Mouse (Mus musculus) E14TG2a.4 (cell line): ENCODE data around the gene Rgs10.

Experiments
- H3K27me3 ChIP-seq: 2 replicates; pipeline ENCODE4 v1.6.1; 2014; ENCODE audit warnings: low read length, control low read depth; ENCODE audit not compliant: insufficient read depth
- H3K36me3 ChIP-seq: 2 replicates; pipeline ENCODE4 v1.6.1; 2014; ENCODE audit warnings: low read length, control low read depth; ENCODE audit not compliant: insufficient read depth
- H3K4me1 ChIP-seq: replicated peaks from 2 replicates; pipeline ENCODE4 v1.6.1; 2014; ENCODE audit warnings: low read depth, low read length, control low read depth
- H3K4me3 ChIP-seq: replicated peaks from 2 replicates; pipeline ENCODE4 v1.5.1; 2014; ENCODE audit warnings: mild to moderate bottlenecking, low read length
- H3K9me3 ChIP-seq: 2 replicates; pipeline ENCODE4 v1.6.1; 2014; ENCODE audit warnings: low read length, control low read depth
- CTCF ChIP-seq: conservative IDR thresholded peaks from 2 replicates; pipeline ENCODE4 v1.5.1; 2014; ENCODE audit warnings: low read length
- NANOG ChIP-seq: IDR thresholded peaks from 2 replicates; pipeline ENCODE4 v1.6.1; 2014; ENCODE audit warnings: borderline replicate concordance, low read length, mixed read lengths
- POU5F1 ChIP-seq: IDR thresholded peaks from 2 replicates; pipeline ENCODE4 v1.6.1; 2014; ENCODE audit warnings: low read length, borderline replicate concordance

Rgs10 gene

GRCm38 (mm10) chr7:128440584-128440983 is 22.0 kb upstream of the Rgs10 start:
- Histone ChIP-seq H3K4me1 (no peaks in the 10 kb centered on the region), H3K4me3 (no peak overlapping the region), H3K9me3 (no peaks in the 10 kb centered on the region), H3K36me3 (peaks cover 56% of the 10 kb centered on the region), H3K27me3 (no peaks in the 10 kb centered on the region)
- TF ChIP-seq NANOG (no peak), CTCF (no peak), POU5F1 (no peak)

GRCm38 (mm10) chr7:128439251-128439650 is 20.7 kb upstream of the Rgs10 start:
- H3K4me3 ChIP-seq = no peak overlapping the region
- TF ChIP-seq CTCF (no peak), NANOG (no peak), POU5F1 (no peak)
- H3K9me3 ChIP-seq = no peaks in the 10 kb centered on the region
- H3K4me1 ChIP-seq = no peaks in the 10 kb centered on the region
- peaks cover 43% of the 10 kb centered on the region for H3K36me3 ChIP-seq
- no peaks in the 10 kb centered on the region for H3K27me3 ChIP-seq

- Histone ChIP-seq H3K36me3 (peaks cover 32% of the 10 kb centered on the region), H3K4me3 (no peak overlapping the region), H3K4me1 (no peaks in the 10 kb centered on the region), H3K27me3 (no peaks in the 10 kb centered on the region), H3K9me3 (no peaks in the 10 kb centered on the region)
- no peak for TF ChIP-seq NANOG
- no peak for TF ChIP-seq CTCF
- no peak for TF ChIP-seq POU5F1
Measured at GRCm38 (mm10) chr7:128438131-128438530, 19.6 kb upstream of the Rgs10 start.

GRCm38 (mm10) chr7:128433213-128433612 is 14.7 kb upstream of the Rgs10 start:
- Histone ChIP-seq H3K36me3 (no peaks in the 10 kb centered on the region), H3K9me3 (no peaks in the 10 kb centered on the region), H3K4me1 (peaks cover 14% of the 10 kb centered on the region), H3K4me3 (no peak overlapping the region), H3K27me3 (0 out of 2 replicates have a peak, but pooled peaks cover 5% of the 10 kb centered on the region)
- TF ChIP-seq CTCF (no peak), POU5F1 (no peak), NANOG (no peak)

- TF ChIP-seq POU5F1 (no peak), CTCF (no peak), NANOG (no peak)
- H3K36me3 ChIP-seq = no peaks in the 10 kb centered on the region
- H3K4me3 ChIP-seq = no peak overlapping the region
- H3K27me3 ChIP-seq = 0 out of 2 replicates have a peak, but pooled peaks cover 5% of the 10 kb centered on the region
- no peaks in the 10 kb centered on the region for H3K9me3 ChIP-seq
- H3K4me1 ChIP-seq = peaks cover 14% of the 10 kb centered on the region
Measured at GRCm38 (mm10) chr7:128432574-128432973, 14.0 kb upstream of the Rgs10 start.

- Histone ChIP-seq H3K9me3 (no peaks in the 10 kb centered on the region), H3K27me3 (peaks cover 69% of the 10 kb centered on the region), H3K4me3 (no peak overlapping the region), H3K4me1 (peaks cover 10% of the 10 kb centered on the region), H3K36me3 (no peaks in the 10 kb centered on the region)
- TF ChIP-seq NANOG (no peak), POU5F1 (no peak), CTCF (no peak)
Measured at GRCm38 (mm10) chr7:128422491-128422890, 3.9 kb upstream of the Rgs10 start.

DNA sequence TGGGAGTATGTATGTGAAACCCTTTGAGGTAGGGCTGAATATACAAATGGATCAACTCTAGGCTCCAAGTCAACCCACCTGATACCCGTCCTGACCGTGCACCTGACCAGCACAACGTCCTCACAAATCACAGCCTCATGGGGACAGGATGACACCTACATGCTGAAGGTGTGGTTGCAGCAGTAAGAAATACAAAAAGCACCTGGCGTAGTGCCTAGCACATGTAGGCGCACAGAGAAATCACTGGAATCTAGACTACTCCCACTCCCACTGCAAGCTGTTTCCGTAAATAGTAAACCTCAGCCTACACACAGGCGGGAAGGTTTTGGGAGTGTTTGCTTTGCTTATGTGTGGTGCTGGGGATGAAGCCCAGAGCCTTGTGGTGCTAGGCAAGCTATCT is 3.1 kb upstream of the Rgs10 start:
- TF ChIP-seq CTCF (no peak), NANOG (no peak)
- Histone ChIP-seq H3K4me3 (no peak overlapping the region), H3K4me1 (peaks cover 18% of the 10 kb centered on the region), H3K9me3 (no peaks in the 10 kb centered on the region), H3K36me3 (no peaks in the 10 kb centered on the region), H3K27me3 (peaks cover 77% of the 10 kb centered on the region)

- TF ChIP-seq POU5F1 (no peak), CTCF (no peak), NANOG (no peak)
- H3K36me3 ChIP-seq = no peaks in the 10 kb centered on the region
- no peaks in the 10 kb centered on the region for H3K9me3 ChIP-seq
- H3K27me3 ChIP-seq = peaks cover 86% of the 10 kb centered on the region
- H3K4me3 ChIP-seq = no peak overlapping the region
- H3K4me1 ChIP-seq = peaks cover 19% of the 10 kb centered on the region
Measured at GRCm38 (mm10) chr7:128419690-128420089, 1.1 kb upstream of the Rgs10 start.

- Histone ChIP-seq H3K4me3 (peak overlapping the region; percentile 84), H3K27me3 (peaks cover 88% of the 10 kb centered on the region), H3K36me3 (no peaks in the 10 kb centered on the region), H3K4me1 (peaks cover 22% of the 10 kb centered on the region), H3K9me3 (no peaks in the 10 kb centered on the region)
- no peak for TF ChIP-seq CTCF
- TF ChIP-seq NANOG = no peak
- TF ChIP-seq POU5F1 = no peak
Measured at GRCm38 (mm10) chr7:128417226-128417929, 1.2 kb downstream of the Rgs10 start.
